Mouse (Mus musculus): ENCODE measurements at regions not wholly inside any gene's neighbourhood (a gene's known extent, or its start where the extent isn't known, plus 50 kb on each side); places are given as distances from the start of the nearest gene placed in this dataset.

GRCm38 (mm10) chr4:142761577-142761976, 451.2 kb downstream of the Prdm2 start:
- TF ChIP-seq GATA1 (IDR thresholded peaks at IDR 0.05; ENCODE audit: low read length) (no peak), TAL1 (IDR thresholded peaks at IDR 0.05; ENCODE audit: low read length) (no peak)
